Mouse (Mus musculus): ENCODE measurements around the gene Krtap21-1.

DNA sequence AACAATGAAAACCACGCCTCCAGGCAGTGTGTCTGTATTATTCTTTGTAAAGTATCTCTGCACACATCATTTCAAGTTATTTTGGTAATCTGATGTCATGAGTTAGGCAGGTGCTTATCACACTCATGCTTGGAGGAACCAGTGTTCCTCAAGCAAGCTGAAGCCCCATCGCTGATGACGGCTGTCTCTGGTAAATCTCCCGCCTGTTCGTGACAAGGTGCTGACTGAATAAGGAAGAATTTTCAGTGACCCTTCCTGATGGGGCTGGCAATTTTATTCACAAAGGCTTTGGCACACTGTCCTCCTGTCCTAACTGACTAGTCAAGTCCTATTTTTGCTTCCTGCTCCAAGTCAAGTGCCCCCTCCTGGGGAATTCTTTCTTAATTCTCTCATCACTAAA is 21.6 kb upstream of the Krtap21-1 start:
- TF ChIP-seq CTCF (IDR thresholded peaks at IDR 0.05; ENCODE audit: borderline replicate concordance, control insufficient read depth, extremely low read depth, insufficient read depth, low read length, poor library complexity), result no peak
- TF ChIP-seq POLR2A (IDR thresholded peaks at IDR 0.05; ENCODE audit: control insufficient read depth, extremely low read depth, insufficient read depth, low read length, poor library complexity), result no peak

Data from thymus, adult 2 months (tissue).